Mouse (Mus musculus): ENCODE data around the gene Sigirr. TPM values are rescaled to one million over a fixed set of nuclear protein-coding genes. Genes with fewer than 3 reads are reported as not detected.

The Sigirr gene
- 8.7 TPM for polyA plus RNA-seq (2015; fragmentation: Illumina TruSeq; extraction: RNeasy Lipid Tissue Mini Kit (QIAGEN cat#74804); ENCODE audit: insufficient read depth, low read depth, low replicate concordance)

DNA sequence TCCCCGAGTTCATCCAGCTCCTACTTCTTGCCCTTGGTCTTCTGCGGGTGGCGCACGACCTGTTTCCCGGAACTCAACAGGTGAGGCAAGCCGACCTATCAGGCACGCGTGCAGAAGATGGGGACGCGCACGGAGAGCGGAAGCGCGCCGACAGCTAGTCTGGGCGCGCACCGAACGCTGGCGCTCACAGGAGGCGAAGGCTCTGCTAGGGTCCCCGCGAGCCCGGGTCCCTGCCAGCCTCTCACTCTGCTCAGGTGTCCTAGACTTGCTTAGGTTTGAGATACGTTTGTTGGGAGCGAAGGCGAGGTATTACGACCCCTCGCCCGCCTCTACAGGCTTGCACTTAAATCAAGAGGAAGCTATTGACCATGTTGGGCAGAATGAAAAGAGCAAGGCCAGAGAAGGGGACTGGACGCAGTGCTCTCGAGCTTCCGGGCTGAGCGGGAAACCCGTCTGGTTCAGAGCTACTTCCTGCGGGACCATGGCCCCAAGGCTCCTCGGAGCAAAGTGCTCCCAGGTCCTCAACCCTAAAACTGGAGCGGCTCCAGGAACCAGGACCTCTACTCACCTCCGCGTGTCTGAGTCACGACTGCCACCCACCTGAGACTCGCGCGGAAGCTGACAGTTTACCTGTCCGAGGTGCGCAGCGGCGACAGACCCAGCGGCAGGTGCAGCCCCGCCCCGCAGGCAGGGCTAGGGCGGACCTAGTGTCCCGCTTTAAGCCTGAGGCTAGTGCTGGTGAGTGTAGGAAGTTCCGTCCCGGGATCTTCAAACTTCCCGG, at the start of gene Sigirr:
Gene Sigirr, minus strand, starts transcription at position 662 of the 781 bp plus-strand sequence.

DNA sequence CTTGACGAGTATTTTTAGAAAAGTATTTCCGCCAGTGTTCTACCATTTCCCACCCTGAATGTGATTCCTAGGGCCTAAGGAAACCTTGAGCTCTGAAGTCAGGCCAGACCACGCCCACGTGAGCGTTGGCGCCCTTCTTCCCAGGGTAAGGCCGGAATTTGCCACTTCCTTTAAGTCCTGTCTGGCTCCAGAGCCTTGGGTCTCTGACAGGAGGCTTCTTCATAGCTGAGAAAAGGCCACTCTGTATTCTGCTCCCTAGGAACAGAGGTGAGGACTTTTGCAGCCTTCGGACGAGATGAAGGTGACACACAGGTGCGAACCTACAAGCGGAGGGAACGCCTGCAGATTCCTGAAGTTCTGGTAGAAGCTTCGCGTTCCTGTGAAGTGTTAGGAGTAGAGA, 21.9 kb upstream of the Sigirr start, which contains the start of gene Ptdss2:
Gene Ptdss2, plus strand, starts transcription at position 138 of the 400 bp plus-strand sequence.

DNA sequence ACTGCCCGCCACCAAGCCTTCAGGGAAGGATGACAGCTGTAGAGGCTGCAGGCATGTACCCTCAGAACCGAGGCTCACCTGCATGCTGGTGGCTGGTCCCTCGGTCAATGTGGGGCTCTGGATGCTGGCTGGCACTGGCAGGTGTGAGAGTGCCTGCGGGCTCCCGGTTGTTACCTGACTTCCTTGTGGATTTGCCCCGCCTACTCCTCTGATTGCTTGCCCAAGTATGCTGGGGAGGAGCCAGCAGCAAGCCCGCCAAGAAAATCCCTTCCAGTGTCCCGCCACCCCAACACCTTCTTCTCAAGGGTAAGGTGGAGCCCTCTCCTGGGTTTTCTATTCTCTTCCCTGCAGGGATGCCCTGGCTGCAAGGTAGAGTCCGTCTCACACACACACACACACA, 17.3 kb upstream of the Sigirr start, which contains the start of gene Ano9:
Gene Ano9, minus strand, starts transcription at position 171 of the 400 bp plus-strand sequence.

DNA sequence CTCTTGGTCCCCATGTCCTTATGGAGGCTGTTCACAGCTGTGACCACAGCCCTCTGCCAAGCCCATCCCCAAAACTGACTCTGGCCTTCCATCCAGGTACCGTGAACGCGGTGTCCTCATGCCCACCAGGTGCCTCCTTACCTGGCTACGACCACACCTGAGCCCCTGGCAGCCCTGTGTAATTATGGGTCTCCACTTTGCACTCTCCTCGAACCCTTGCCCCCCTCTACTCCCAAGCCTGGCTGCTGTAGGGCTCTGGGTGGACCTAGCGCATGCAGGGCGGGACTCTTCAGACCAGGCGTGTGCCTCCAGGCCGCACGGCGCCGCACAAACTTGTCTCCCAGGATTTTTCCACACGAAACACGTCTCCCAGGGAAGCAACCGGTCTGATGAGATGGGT, 22.5 kb downstream of the Sigirr start, which contains the start of gene Pkp3:
Gene Pkp3, plus strand, starts transcription at position 378 of the 400 bp plus-strand sequence.

DNA sequence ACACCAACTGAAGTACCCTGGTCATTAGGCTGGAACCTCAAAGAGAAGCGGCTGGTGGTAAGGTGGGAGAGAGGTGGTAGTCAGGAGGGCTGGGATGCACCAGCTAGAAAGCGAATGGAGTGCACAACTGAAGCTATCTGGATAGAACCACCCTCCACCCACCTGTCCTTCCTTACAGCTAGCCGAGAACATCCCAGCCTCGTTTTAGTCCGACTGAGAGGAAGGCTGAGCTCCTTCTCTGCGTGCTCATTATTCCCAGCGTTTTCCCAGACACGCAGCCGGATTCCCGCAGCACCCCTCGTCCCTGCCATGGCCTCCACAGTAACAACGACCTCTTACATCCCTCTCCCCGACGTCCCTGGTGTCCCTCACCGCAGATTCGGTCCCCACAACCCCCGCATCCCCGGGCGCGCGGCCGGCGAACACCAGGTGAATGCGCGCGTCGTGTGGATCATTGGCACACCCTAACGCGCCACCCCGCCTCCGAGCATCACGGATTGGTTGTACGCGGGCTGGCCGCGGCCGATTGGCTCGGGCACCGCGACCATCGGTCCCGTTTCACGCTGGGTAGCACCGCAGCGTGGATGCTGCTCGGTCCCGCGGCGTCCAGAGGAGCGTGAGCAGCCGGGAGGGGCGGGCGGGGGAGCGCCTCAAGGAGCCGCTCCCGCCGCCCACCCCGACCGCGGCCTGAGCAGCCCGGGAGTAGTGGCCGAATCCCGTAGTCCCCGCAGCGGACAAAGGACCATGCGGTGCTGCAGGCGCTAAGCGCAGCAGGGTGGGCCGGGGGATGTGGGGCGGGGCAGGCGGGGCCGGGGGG, 39.7 kb downstream of the Sigirr start, which contains the start of gene B4galnt4:
Gene B4galnt4, plus strand, starts transcription at position 679 of the 817 bp plus-strand sequence.

Other genes with a start within 250 kb of the Sigirr start
- gene Gm45785, start 244.2 kb downstream of the Sigirr start, polyA plus RNA-seq (2015; fragmentation: Illumina TruSeq; extraction: RNeasy Lipid Tissue Mini Kit (QIAGEN cat#74804); ENCODE audit: insufficient read depth, low read depth, low replicate concordance) = not detected
- gene Ric8a, start 243.6 kb downstream of the Sigirr start, polyA plus RNA-seq (2015; fragmentation: Illumina TruSeq; extraction: RNeasy Lipid Tissue Mini Kit (QIAGEN cat#74804); ENCODE audit: insufficient read depth, low read depth, low replicate concordance) = 22.5 TPM
- 14.4 TPM for gene Bet1l, start 243.0 kb downstream of the Sigirr start, polyA plus RNA-seq (2015; fragmentation: Illumina TruSeq; extraction: RNeasy Lipid Tissue Mini Kit (QIAGEN cat#74804); ENCODE audit: insufficient read depth, low read depth, low replicate concordance)
- 19.9 TPM for gene Psmd13, start 218.6 kb downstream of the Sigirr start, polyA plus RNA-seq (2015; fragmentation: Illumina TruSeq; extraction: RNeasy Lipid Tissue Mini Kit (QIAGEN cat#74804); ENCODE audit: insufficient read depth, low read depth, low replicate concordance)
- gene Sirt3, start 218.3 kb downstream of the Sigirr start, polyA plus RNA-seq (2015; fragmentation: Illumina TruSeq; extraction: RNeasy Lipid Tissue Mini Kit (QIAGEN cat#74804); ENCODE audit: insufficient read depth, low read depth, low replicate concordance) = 6.5 TPM
- gene Cox8b, start 200.1 kb downstream of the Sigirr start, polyA plus RNA-seq (2015; fragmentation: Illumina TruSeq; extraction: RNeasy Lipid Tissue Mini Kit (QIAGEN cat#74804); ENCODE audit: insufficient read depth, low read depth, low replicate concordance) = 7.3 TPM
- not detected for gene Nlrp6, start 179.7 kb downstream of the Sigirr start, polyA plus RNA-seq (2015; fragmentation: Illumina TruSeq; extraction: RNeasy Lipid Tissue Mini Kit (QIAGEN cat#74804); ENCODE audit: insufficient read depth, low read depth, low replicate concordance)
- gene Pgghg, start 159.2 kb downstream of the Sigirr start, polyA plus RNA-seq (2015; fragmentation: Illumina TruSeq; extraction: RNeasy Lipid Tissue Mini Kit (QIAGEN cat#74804); ENCODE audit: insufficient read depth, low read depth, low replicate concordance) = 7.4 TPM
- not detected for gene Ifitm5, start 150.3 kb downstream of the Sigirr start, polyA plus RNA-seq (2015; fragmentation: Illumina TruSeq; extraction: RNeasy Lipid Tissue Mini Kit (QIAGEN cat#74804); ENCODE audit: insufficient read depth, low read depth, low replicate concordance)
- gene Gm45717, start 144.6 kb downstream of the Sigirr start, polyA plus RNA-seq (2015; fragmentation: Illumina TruSeq; extraction: RNeasy Lipid Tissue Mini Kit (QIAGEN cat#74804); ENCODE audit: insufficient read depth, low read depth, low replicate concordance) = not detected
- 171 TPM for gene Ifitm2, start 144.6 kb downstream of the Sigirr start, polyA plus RNA-seq (2015; fragmentation: Illumina TruSeq; extraction: RNeasy Lipid Tissue Mini Kit (QIAGEN cat#74804); ENCODE audit: insufficient read depth, low read depth, low replicate concordance)
- 20.5 TPM for gene Ifitm1, start 133.4 kb downstream of the Sigirr start, polyA plus RNA-seq (2015; fragmentation: Illumina TruSeq; extraction: RNeasy Lipid Tissue Mini Kit (QIAGEN cat#74804); ENCODE audit: insufficient read depth, low read depth, low replicate concordance)
- gene Ifitm3, start 89.8 kb downstream of the Sigirr start, polyA plus RNA-seq (2015; fragmentation: Illumina TruSeq; extraction: RNeasy Lipid Tissue Mini Kit (QIAGEN cat#74804); ENCODE audit: insufficient read depth, low read depth, low replicate concordance) = 188 TPM
- not detected for gene Ifitm6, start 82.6 kb downstream of the Sigirr start, polyA plus RNA-seq (2015; fragmentation: Illumina TruSeq; extraction: RNeasy Lipid Tissue Mini Kit (QIAGEN cat#74804); ENCODE audit: insufficient read depth, low read depth, low replicate concordance)
- not detected for gene Gm17387, start 71.4 kb downstream of the Sigirr start, polyA plus RNA-seq (2015; fragmentation: Illumina TruSeq; extraction: RNeasy Lipid Tissue Mini Kit (QIAGEN cat#74804); ENCODE audit: insufficient read depth, low read depth, low replicate concordance)
- gene B4galnt4, start 39.5 kb downstream of the Sigirr start, polyA plus RNA-seq (2015; fragmentation: Illumina TruSeq; extraction: RNeasy Lipid Tissue Mini Kit (QIAGEN cat#74804); ENCODE audit: insufficient read depth, low read depth, low replicate concordance) = 0.26 TPM
- 12.4 TPM for gene Pkp3, start 22.4 kb downstream of the Sigirr start, polyA plus RNA-seq (2015; fragmentation: Illumina TruSeq; extraction: RNeasy Lipid Tissue Mini Kit (QIAGEN cat#74804); ENCODE audit: insufficient read depth, low read depth, low replicate concordance)
- gene Ano9, start 17.2 kb upstream of the Sigirr start, polyA plus RNA-seq (2015; fragmentation: Illumina TruSeq; extraction: RNeasy Lipid Tissue Mini Kit (QIAGEN cat#74804); ENCODE audit: insufficient read depth, low read depth, low replicate concordance) = 0.35 TPM
- gene Ptdss2, start 21.8 kb upstream of the Sigirr start, polyA plus RNA-seq (2015; fragmentation: Illumina TruSeq; extraction: RNeasy Lipid Tissue Mini Kit (QIAGEN cat#74804); ENCODE audit: insufficient read depth, low read depth, low replicate concordance) = 4.1 TPM
- 56.7 TPM for gene Rnh1, start 72.3 kb upstream of the Sigirr start, polyA plus RNA-seq (2015; fragmentation: Illumina TruSeq; extraction: RNeasy Lipid Tissue Mini Kit (QIAGEN cat#74804); ENCODE audit: insufficient read depth, low read depth, low replicate concordance)
- gene Hras, start 93.4 kb upstream of the Sigirr start, polyA plus RNA-seq (2015; fragmentation: Illumina TruSeq; extraction: RNeasy Lipid Tissue Mini Kit (QIAGEN cat#74804); ENCODE audit: insufficient read depth, low read depth, low replicate concordance) = 22.7 TPM
- gene Lrrc56, start 93.6 kb upstream of the Sigirr start, polyA plus RNA-seq (2015; fragmentation: Illumina TruSeq; extraction: RNeasy Lipid Tissue Mini Kit (QIAGEN cat#74804); ENCODE audit: insufficient read depth, low read depth, low replicate concordance) = 1.4 TPM
- gene Lmntd2, start 113.5 kb upstream of the Sigirr start, polyA plus RNA-seq (2015; fragmentation: Illumina TruSeq; extraction: RNeasy Lipid Tissue Mini Kit (QIAGEN cat#74804); ENCODE audit: insufficient read depth, low read depth, low replicate concordance) = 5.9 TPM
- gene Rassf7, start 115.3 kb upstream of the Sigirr start, polyA plus RNA-seq (2015; fragmentation: Illumina TruSeq; extraction: RNeasy Lipid Tissue Mini Kit (QIAGEN cat#74804); ENCODE audit: insufficient read depth, low read depth, low replicate concordance) = 12.7 TPM
- 31.0 TPM for gene Phrf1, start 128.2 kb upstream of the Sigirr start, polyA plus RNA-seq (2015; fragmentation: Illumina TruSeq; extraction: RNeasy Lipid Tissue Mini Kit (QIAGEN cat#74804); ENCODE audit: insufficient read depth, low read depth, low replicate concordance)
- gene Irf7, start 165.9 kb upstream of the Sigirr start, polyA plus RNA-seq (2015; fragmentation: Illumina TruSeq; extraction: RNeasy Lipid Tissue Mini Kit (QIAGEN cat#74804); ENCODE audit: insufficient read depth, low read depth, low replicate concordance) = 8.0 TPM
- gene Cdhr5, start 176.2 kb upstream of the Sigirr start, polyA plus RNA-seq (2015; fragmentation: Illumina TruSeq; extraction: RNeasy Lipid Tissue Mini Kit (QIAGEN cat#74804); ENCODE audit: insufficient read depth, low read depth, low replicate concordance) = not detected
- not detected for gene Sct, start 178.6 kb upstream of the Sigirr start, polyA plus RNA-seq (2015; fragmentation: Illumina TruSeq; extraction: RNeasy Lipid Tissue Mini Kit (QIAGEN cat#74804); ENCODE audit: insufficient read depth, low read depth, low replicate concordance)
- gene Drd4, start 191.4 kb upstream of the Sigirr start, polyA plus RNA-seq (2015; fragmentation: Illumina TruSeq; extraction: RNeasy Lipid Tissue Mini Kit (QIAGEN cat#74804); ENCODE audit: insufficient read depth, low read depth, low replicate concordance) = not detected
- gene Deaf1, start 227.1 kb upstream of the Sigirr start, polyA plus RNA-seq (2015; fragmentation: Illumina TruSeq; extraction: RNeasy Lipid Tissue Mini Kit (QIAGEN cat#74804); ENCODE audit: insufficient read depth, low read depth, low replicate concordance) = 23.3 TPM
- gene Tmem80, start 227.2 kb upstream of the Sigirr start, polyA plus RNA-seq (2015; fragmentation: Illumina TruSeq; extraction: RNeasy Lipid Tissue Mini Kit (QIAGEN cat#74804); ENCODE audit: insufficient read depth, low read depth, low replicate concordance) = 11.4 TPM
- gene Eps8l2, start 238.3 kb upstream of the Sigirr start, polyA plus RNA-seq (2015; fragmentation: Illumina TruSeq; extraction: RNeasy Lipid Tissue Mini Kit (QIAGEN cat#74804); ENCODE audit: insufficient read depth, low read depth, low replicate concordance) = 35.8 TPM